Mouse (Mus musculus) neutrophil, adult 83 days (primary cell): ENCODE measurements around the gene Foxp3. TPM values are rescaled to one million over a fixed set of nuclear protein-coding genes. Genes with fewer than 3 reads are reported as not detected.

Experiments used
- total RNA-seq, 2 experiments: library from RNA; stranded (reverse); gene quantifications; one replicate each; pipeline ENCODE4 v1.2.4; 2023

Gene Foxp3
- not detected for total RNA-seq

GRCm38 (mm10) chrX:7573176-7574086 is at the start of gene Foxp3:
Gene Foxp3 (plus strand): TSS chrX:7573644.

GRCm38 (mm10) chrX:7574087-7574884 is 842 bp downstream of the Foxp3 start, which contains the start of gene Ppp1r3f:
Gene Ppp1r3f (minus strand): TSS chrX:7574283.

DNA sequence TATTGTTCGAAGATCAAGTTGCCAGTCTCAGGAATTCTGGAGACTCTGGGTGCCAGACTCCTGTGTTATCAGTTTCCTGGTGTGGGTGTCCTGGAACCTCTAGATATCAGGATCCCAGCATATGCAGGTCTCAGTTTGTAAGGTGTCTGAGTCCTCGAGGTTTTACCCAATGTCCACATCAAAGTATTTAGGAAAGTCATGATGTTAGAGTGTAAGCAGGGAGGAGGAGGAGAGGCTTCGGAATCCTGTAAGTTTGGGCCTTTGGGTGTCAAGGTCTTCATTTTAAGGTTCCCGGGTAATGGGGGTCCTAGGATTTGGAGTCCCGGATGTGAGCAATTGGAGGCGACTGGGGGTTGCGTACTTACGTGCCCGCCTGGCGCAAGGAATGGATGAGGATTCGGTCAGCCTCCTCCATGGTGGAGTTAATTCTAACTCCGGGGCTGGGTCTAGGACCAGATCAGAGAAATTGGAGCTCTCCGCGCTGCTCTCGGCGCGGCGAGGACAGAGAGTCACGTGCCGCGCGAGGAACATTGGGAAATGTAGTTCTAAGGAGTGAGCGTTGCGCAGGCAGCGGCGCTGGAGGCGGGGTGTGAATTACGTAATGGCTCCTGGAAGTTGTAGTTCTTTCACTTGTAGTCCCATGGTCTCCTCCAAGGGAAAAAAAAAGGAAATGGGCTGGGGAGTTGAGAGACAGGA is 31.6 kb downstream of the Foxp3 start, which contains the start of gene Ccdc22:
TSS of gene Ccdc22 (minus strand) at position 639 of the 696 bp plus-strand sequence.

DNA sequence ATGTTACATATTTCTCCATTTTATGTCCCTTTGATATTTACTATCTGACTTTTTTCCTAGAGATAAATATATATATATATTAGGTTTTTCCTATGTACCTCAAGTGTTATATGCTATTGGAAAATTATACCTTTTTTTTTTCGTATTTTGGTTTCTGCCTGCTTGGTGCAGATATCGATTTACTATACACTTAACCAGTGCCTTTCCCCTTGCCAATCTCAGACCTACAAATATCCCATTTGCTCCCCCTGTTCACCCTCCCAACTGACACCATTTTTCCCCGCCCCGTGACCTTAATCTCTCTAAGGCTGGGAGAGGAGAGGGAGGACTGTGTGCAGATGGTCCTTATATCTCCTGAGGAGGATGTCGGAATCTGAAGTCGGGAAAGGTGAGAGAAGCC is 33.3 kb downstream of the Foxp3 start, which contains the start of gene Cacna1f:
TSS of gene Cacna1f (plus strand) at position 301 of the 400 bp plus-strand sequence.

DNA sequence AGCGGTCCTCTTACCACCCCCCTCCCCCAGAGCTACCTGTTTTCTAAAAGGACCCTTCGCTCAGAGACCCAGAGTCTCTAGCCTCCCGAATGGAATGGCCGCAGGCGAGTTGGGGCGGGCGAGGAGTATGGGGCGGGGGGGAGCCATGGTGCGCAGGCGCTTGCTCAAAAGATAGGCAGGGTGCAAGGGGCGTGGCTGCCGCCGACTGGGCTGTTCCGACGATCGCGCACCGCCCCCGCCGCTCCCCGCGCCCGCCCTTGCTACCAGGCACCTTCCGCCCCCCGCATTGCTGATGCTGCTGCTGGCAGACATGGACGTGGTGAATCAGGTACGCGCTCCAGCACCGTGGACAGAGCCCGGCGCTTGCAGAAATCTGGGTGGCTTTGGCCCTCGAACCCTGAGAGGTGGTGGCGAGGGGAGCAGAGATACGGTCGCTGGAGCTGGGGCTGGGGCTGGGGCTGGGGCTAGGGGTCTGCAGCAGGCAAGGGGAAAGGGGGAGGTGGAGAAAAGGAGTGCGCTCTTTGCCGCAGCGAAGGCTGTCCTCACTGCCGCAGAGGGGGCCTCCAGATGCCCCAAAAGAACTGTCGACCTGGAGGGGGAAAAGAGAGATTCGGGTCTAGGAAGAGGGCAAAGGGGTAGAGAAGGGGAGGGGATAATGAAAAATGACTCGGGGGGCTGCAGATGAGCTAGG is 65.1 kb downstream of the Foxp3 start, which contains the start of gene Syp:
TSS of gene Syp (plus strand) at position 71 of the 691 bp plus-strand sequence.

Other genes with a start within 250 kb of the Foxp3 start
- gene Usp27x, start 197.8 kb upstream of the Foxp3 start, total RNA-seq = under 1 TPM; 0.31 to 0.44 TPM
- 1 to 10 TPM in 1 of 2 experiments, under 1 TPM in 1; 0.33 to 2.0 TPM for gene Ppp1r3f, start 639 bp downstream of the Foxp3 start, total RNA-seq
- gene Ccdc22, start 31.9 kb downstream of the Foxp3 start, total RNA-seq = 10 to 100 TPM; 19.7 to 20.2 TPM
- under 1 TPM; 0.11 to 0.15 TPM for gene Cacna1f, start 33.4 kb downstream of the Foxp3 start, total RNA-seq
- gene Syp, start 64.8 kb downstream of the Foxp3 start, total RNA-seq = 1 to 10 TPM; 1.3 to 3.3 TPM
- 10 to 100 TPM; 39.9 to 49.9 TPM for gene Prickle3, start 83.6 kb downstream of the Foxp3 start, total RNA-seq
- gene Plp2, start 97.7 kb downstream of the Foxp3 start, total RNA-seq = 100 to 1,000 TPM; 423 to 453 TPM
- under 1 TPM in 1 of 2 experiments, not detected in 1; 0.20 TPM for gene Magix, start 107.6 kb downstream of the Foxp3 start, total RNA-seq
- 10 to 100 TPM; 28.3 to 29.5 TPM for gene Gpkow, start 123.5 kb downstream of the Foxp3 start, total RNA-seq
- 10 to 100 TPM; 38.2 to 41.9 TPM for gene Wdr45, start 140.7 kb downstream of the Foxp3 start, total RNA-seq
- gene Gm45208, start 148.6 kb downstream of the Foxp3 start, total RNA-seq = not detected
- 1 to 10 TPM; 5.0 to 5.5 TPM for gene Praf2, start 154.8 kb downstream of the Foxp3 start, total RNA-seq
- gene Ccdc120, start 177.3 kb downstream of the Foxp3 start, total RNA-seq = under 1 TPM; 0.57 to 0.90 TPM
- gene Tfe3, start 188.9 kb downstream of the Foxp3 start, total RNA-seq = 10 to 100 TPM; 68.1 to 79.5 TPM
- gene Gripap1, start 216.1 kb downstream of the Foxp3 start, total RNA-seq = 100 to 1,000 TPM; 123 to 144 TPM
- 1 to 10 TPM; 1.2 to 7.5 TPM for gene Kcnd1, start 248.6 kb downstream of the Foxp3 start, total RNA-seq